Mouse (Mus musculus) adrenal gland, postnatal 4 days (tissue): Measurements from ENCODE around the gene Naa30. TPM values are rescaled to one million over a fixed set of nuclear protein-coding genes. Genes with fewer than 3 reads are reported as not detected.

Experiments used
- DNase-seq, 2 experiments: peaks; one replicate each; pipeline ENCODE4 v3.0.0; 2021 to 2022; ENCODE audit warnings: low spot score in 2 of 2, mixed read lengths in 2 of 2
- total RNA-seq, 2 experiments: library from RNA; stranded (reverse); gene quantifications; 2 replicates each; pipeline ENCODE4 v1.2.3; 2021

Naa30 gene
- total RNA-seq, 2 experiments from 2014 or later, result 29.7 to 33.8 TPM

DNA sequence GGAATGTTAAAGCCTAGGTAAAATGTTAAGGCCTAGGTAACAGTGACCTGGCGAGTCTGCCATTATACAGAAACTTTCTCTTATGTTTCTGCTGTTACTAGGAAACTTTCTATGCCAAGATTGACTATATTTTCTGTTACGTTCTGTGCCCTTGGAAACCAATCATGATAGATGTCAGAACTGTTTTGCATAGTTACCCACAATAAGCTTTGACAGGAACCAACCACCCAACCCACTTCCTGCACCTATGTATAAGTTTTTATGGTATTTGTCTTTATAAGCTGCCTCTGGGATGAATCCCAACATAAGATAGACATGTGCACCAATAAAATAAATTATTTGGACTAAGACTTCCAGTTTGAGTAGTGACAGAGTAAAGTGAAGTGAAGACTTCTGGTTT lies 49.7 kb downstream of the Naa30 start:
- DNase-seq, result no peak

DNA sequence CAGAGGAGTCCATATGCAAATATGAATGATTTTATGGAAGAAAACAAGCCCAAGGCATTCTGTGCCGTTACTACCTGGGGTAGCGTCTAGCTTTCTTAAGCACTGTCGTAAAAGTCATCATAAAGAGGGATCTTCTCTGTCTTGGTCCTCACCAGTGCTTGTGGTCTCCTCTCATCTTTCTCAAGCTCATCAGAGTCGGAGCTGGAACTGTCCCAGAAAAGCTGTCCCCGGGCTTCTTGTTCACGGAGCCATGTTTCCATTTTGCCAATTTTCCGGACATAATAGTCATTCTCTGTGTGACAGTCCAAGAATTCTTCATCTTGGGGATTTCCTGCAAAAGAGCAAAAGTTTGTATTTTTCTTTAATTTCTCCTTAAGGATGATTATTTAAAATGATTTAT lies 54.4 kb downstream of the Naa30 start:
- no peak for DNase-seq

DNA sequence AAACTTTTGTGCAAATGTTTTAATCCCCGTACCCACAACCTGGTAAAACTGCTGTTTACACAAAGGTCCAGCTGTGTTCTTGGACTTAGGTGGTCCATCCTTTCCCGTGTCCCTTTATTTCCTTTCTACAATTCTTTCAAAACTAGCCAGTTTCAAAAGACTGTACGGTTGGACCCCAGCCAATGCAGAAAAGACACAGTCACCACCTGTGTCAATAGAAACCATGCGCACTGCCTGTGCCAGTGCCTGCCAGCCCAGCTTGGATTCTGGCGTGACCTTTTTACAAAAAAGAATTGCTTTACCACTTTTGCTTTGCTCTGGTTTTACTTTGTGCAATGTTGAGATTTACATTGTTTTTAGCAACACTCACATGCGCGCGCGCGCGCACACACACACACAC lies 55.0 kb downstream of the Naa30 start:
- DNase-seq, result no peak

DNA sequence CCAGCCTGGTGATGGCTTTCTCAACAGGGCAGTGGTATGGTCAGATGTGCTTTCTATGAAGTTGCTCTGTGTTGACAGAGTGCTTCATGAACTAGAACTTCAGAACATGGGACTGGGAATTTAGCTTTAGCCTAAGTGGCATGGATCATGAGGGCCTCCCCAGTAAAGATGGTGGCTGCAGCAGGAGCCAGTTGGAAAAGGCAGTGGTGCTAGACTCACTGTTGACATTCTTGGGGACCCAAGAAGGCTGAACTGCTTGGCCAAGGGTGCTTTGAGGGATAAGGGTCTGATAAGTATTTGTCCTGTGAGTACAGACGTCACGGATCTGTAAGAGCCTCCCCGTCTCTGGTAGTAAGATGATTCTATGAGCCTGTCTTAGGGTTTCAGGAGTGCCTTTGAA lies 59.8 kb downstream of the Naa30 start:
- DNase-seq, result no peak

DNA sequence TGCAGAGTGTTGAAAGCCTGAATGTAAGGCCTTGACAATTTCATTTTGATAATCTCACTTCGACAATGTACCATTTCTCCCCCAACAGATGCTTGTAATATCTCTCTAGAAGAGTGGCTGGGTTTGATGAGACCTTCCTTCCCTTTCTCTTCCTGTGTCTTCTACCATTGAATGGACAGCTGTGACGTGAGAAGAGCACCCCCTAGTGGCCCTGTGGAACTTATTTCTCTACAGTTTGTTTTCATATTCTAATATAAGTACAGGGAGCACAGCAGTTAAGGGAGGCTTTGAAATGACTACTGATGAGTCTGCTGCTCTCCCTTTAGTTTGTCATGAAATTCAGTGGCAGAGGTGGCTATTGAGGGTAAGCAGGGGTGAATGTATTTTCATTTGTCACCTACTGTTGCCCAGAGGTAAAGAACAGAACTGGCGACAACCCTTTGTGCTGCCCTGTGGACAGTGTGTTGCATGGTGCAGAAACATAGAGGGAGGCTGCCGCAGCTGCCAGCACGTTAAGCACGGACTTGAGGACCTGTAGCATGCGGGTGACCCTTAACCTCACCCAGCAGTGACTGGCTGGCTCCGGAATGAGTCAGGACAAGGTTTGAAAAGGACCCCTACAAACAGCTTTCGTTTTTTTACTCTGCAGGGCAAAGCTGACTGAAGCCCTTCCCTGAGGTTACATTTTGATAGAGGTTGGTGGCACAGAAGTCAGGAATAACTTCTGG lies 62.9 kb downstream of the Naa30 start:
- no peak for DNase-seq

DNA sequence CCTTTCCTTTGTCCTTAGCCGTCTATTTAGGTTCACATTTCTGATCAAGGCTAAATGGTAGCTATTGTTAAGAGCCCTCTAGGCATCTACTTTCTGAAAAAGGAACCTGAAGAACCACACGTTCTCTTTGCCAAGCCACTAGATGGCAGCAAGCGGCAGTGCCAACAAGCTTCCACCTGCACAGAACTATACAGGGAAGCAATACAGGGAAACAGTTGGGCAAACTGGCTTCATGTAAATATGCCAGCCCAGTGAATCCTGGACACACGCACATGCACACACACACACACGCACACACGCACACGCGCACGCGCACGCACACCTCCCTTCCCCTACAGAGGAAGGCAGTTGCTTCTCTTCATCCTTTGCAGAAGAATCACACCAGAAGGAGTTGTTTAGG lies 66.2 kb downstream of the Naa30 start:
- DNase-seq, result peak in 1 of 2 experiments; percentile 11

Other genes starting within 250 kb of the Naa30 start
- 10 to 100 TPM; 23.8 to 27.8 TPM for gene Ap5m1, start 106.1 kb upstream of the Naa30 start, total RNA-seq
- 10 to 100 TPM; 38.5 to 41.0 TPM for gene Exoc5, start 105.6 kb upstream of the Naa30 start, total RNA-seq
- gene ccdc198, start 73.2 kb downstream of the Naa30 start, total RNA-seq, result 10 to 100 TPM in 1 of 2 experiments, under 1 TPM in 1; 0.37 to 14.3 TPM